Mouse (Mus musculus) duodenum, adult 2 months (tissue): ENCODE data around the gene Cyb5r2. TPM values are rescaled to one million over a fixed set of nuclear protein-coding genes. Genes with fewer than 3 reads are reported as not detected.

Source experiments
- polyA plus RNA-seq: library from polyadenylated mRNA; depleted of rRNA; stranded (reverse); fragments of >200 nt; gene quantifications from 2 replicates; pipeline ENCODE4 v1.2.3, GENCODE M21; 2012; ENCODE audit warnings: low replicate concordance; rRNA removed

The Cyb5r2 gene
- polyA plus RNA-seq, result 0.04 TPM in 1 of 2 replicates, not detected in the other

DNA sequence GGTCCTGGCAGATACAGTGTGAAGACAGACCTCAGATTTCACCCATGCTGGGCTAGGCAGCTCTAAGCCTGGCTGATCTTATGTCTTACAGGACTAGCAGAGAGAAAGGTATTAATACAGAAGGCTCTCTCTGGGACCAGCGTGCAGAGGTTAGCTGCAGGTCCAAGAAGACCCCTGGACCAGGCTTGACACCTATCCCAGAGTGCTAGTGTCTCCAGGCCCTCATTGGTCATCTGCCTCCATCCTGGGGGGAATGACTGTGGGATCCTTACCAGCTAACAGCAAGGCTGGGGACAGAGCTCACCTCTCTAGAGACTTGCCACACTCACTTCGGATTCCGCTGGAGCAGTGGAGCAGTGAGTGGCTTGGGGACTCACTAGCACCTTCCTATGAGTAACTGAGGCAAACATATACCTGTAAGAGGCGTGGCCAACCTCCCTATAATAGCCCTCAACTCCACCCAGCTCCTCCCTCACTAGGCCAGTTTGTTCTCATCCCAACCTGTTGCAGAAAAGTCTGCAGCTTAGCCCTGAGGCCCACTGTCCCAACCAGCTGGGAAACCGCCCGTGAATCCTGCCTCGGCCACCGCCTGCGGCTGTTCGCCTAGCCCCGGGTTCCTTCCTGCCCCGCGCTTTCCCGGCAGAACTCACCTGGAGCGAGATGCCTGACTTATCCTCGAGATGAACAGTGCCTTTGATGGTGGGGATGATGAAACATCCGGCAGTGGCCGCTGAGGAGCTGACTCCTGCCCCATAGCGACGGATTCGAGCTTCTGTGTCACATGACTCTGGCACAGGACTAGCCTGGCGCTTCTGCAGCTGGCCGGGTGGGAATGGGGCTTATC lies at the start of gene Cyb5r2:
Cyb5r2 (minus strand) TSS at position 725 of the 844 bp plus-strand sequence.

GRCm38 (mm10) chr7:107801108-107801507 lies 43.3 kb upstream of the Cyb5r2 start, which contains the start of gene Ovch2:
Gene Ovch2, minus strand, starts transcription at chr7:107801208.

Other genes starting within 250 kb of the Cyb5r2 start
- 0.33 and 0.51 TPM in 2 replicates for gene Olfml1, start 190.6 kb downstream of the Cyb5r2 start, polyA plus RNA-seq
- 6.6 and 7.9 TPM in 2 replicates for gene Ppfibp2, start 162.8 kb downstream of the Cyb5r2 start, polyA plus RNA-seq
- gene 5330417H12Rik, start 132.9 kb downstream of the Cyb5r2 start, polyA plus RNA-seq, result not detected in 2 replicates
- gene Ovch2, start 43.2 kb upstream of the Cyb5r2 start, polyA plus RNA-seq, result not detected in 2 replicates
- gene Olfr467, start 54.2 kb upstream of the Cyb5r2 start, polyA plus RNA-seq, result not detected in 2 replicates
- not detected in 2 replicates for gene Olfr469, start 67.5 kb upstream of the Cyb5r2 start, polyA plus RNA-seq
- not detected in 2 replicates for gene Olfr470, start 89.5 kb upstream of the Cyb5r2 start, polyA plus RNA-seq
- gene Olfr472, start 139.9 kb upstream of the Cyb5r2 start, polyA plus RNA-seq, result not detected in 2 replicates
- gene Olfr473, start 172.4 kb upstream of the Cyb5r2 start, polyA plus RNA-seq, result not detected in 2 replicates
- not detected in 2 replicates for gene Olfr474, start 196.6 kb upstream of the Cyb5r2 start, polyA plus RNA-seq
- gene Olfr476, start 206.8 kb upstream of the Cyb5r2 start, polyA plus RNA-seq, result not detected in 2 replicates
- gene Olfr477, start 228.7 kb upstream of the Cyb5r2 start, polyA plus RNA-seq, result not detected in 2 replicates